Mouse (Mus musculus) E14TG2a.4 (cell line): ENCODE data around the gene Slc25a5.

Experiments used
- H3K27me3 ChIP-seq: 2 replicates; pipeline ENCODE4 v1.6.1; 2014; ENCODE audit warnings: low read length, control low read depth; ENCODE audit not compliant: insufficient read depth
- H3K36me3 ChIP-seq: 2 replicates; pipeline ENCODE4 v1.6.1; 2014; ENCODE audit warnings: low read length, control low read depth; ENCODE audit not compliant: insufficient read depth
- H3K4me1 ChIP-seq: replicated peaks from 2 replicates; pipeline ENCODE4 v1.6.1; 2014; ENCODE audit warnings: low read depth, low read length, control low read depth
- H3K4me3 ChIP-seq: replicated peaks from 2 replicates; pipeline ENCODE4 v1.5.1; 2014; ENCODE audit warnings: mild to moderate bottlenecking, low read length
- H3K9me3 ChIP-seq: 2 replicates; pipeline ENCODE4 v1.6.1; 2014; ENCODE audit warnings: low read length, control low read depth
- CTCF ChIP-seq: conservative IDR thresholded peaks from 2 replicates; pipeline ENCODE4 v1.5.1; 2014; ENCODE audit warnings: low read length
- NANOG ChIP-seq: IDR thresholded peaks from 2 replicates; pipeline ENCODE4 v1.6.1; 2014; ENCODE audit warnings: borderline replicate concordance, low read length, mixed read lengths
- POU5F1 ChIP-seq: IDR thresholded peaks from 2 replicates; pipeline ENCODE4 v1.6.1; 2014; ENCODE audit warnings: low read length, borderline replicate concordance

Slc25a5 gene

GRCm38 (mm10) chrX:36823932-36824711 is 28.7 kb downstream of the Slc25a5 start:
- no peak overlapping the region for H3K4me3 ChIP-seq
- peaks cover 10% of the 10 kb centered on the region; the same call in 1 of the 2 replicates for H3K36me3 ChIP-seq
- TF ChIP-seq POU5F1 (no peak), CTCF (no peak), NANOG (no peak)
- peaks cover 23% of the 10 kb centered on the region for H3K4me1 ChIP-seq
- H3K9me3 ChIP-seq = no peaks in the 10 kb centered on the region
- no peaks in the 10 kb centered on the region for H3K27me3 ChIP-seq

DNA sequence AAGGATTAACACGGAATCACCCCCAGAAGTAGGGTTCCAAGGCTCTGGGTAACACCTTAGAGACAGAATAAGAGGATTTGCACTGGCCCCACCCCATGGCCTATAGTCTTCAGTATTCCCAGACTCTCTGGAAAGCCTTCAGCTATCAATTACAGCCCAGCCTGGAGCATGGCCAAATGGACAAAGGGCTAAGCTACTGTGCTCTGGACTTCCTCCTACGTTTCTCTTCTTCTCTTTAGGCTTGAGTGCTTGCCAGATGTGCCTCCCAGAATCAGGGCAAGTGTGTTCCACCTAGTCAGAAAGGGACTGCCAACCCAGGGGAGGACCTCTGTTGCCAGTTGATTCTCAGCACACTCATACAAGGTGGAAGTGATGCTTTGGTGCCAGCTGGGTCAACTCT is 29.6 kb downstream of the Slc25a5 start:
- Histone ChIP-seq H3K27me3 (no peaks in the 10 kb centered on the region), H3K4me1 (peaks cover 23% of the 10 kb centered on the region), H3K4me3 (no peak overlapping the region), H3K36me3 (peaks cover 10% of the 10 kb centered on the region; the same call in 1 of the 2 replicates), H3K9me3 (no peaks in the 10 kb centered on the region)
- TF ChIP-seq POU5F1 (no peak), NANOG (no peak), CTCF (no peak)

GRCm38 (mm10) chrX:36826873-36827272 is 31.4 kb downstream of the Slc25a5 start:
- Histone ChIP-seq H3K4me3 (no peak overlapping the region), H3K36me3 (peaks cover 10% of the 10 kb centered on the region; the same call in 1 of the 2 replicates)
- no peak for TF ChIP-seq CTCF
- no peak for TF ChIP-seq NANOG
- no peak for TF ChIP-seq POU5F1

GRCm38 (mm10) chrX:36830271-36830670 is 34.8 kb downstream of the Slc25a5 start:
- TF ChIP-seq NANOG (no peak), CTCF (peak; percentile 8; the same call in 1 of the 2 replicates)
- no peak overlapping the region for H3K4me3 ChIP-seq
- H3K27me3 ChIP-seq = no peaks in the 10 kb centered on the region
- H3K4me1 ChIP-seq = peaks cover 49% of the 10 kb centered on the region
- H3K9me3 ChIP-seq = no peaks in the 10 kb centered on the region
- peaks cover 6% of the 10 kb centered on the region; the same call in 1 of the 2 replicates for H3K36me3 ChIP-seq

More at GRCm38 (mm10) chrX:36826873-36827272, 31.4 kb downstream of the Slc25a5 start:
- no peaks in the 10 kb centered on the region for H3K27me3 ChIP-seq
- H3K4me1 ChIP-seq = peaks cover 39% of the 10 kb centered on the region
- H3K9me3 ChIP-seq = no peaks in the 10 kb centered on the region

DNA sequence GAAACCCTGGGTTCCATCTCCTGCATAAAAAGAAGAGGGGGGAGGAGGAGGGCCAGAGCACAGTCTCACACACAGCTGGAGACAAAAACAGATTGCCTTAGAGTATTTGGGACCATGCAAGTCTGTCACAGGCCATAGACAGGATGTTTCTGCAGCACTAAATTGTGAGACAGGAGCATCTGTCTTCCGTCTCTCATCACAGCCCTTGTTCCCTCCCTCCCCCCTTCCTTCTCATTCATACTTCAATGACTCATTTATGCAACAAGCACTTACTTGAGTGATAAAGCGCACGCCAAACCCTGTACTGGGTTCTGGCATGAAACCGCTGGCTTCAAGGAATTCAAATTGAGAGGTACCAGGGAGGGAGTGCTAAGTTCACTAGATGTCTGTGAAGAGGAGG is 36.2 kb downstream of the Slc25a5 start:
- Histone ChIP-seq H3K36me3 (peaks cover 6% of the 10 kb centered on the region; the same call in 1 of the 2 replicates), H3K9me3 (no peaks in the 10 kb centered on the region), H3K4me1 (peaks cover 60% of the 10 kb centered on the region), H3K4me3 (no peak overlapping the region), H3K27me3 (no peaks in the 10 kb centered on the region)
- TF ChIP-seq POU5F1 (no peak), NANOG (no peak), CTCF (no peak)

DNA sequence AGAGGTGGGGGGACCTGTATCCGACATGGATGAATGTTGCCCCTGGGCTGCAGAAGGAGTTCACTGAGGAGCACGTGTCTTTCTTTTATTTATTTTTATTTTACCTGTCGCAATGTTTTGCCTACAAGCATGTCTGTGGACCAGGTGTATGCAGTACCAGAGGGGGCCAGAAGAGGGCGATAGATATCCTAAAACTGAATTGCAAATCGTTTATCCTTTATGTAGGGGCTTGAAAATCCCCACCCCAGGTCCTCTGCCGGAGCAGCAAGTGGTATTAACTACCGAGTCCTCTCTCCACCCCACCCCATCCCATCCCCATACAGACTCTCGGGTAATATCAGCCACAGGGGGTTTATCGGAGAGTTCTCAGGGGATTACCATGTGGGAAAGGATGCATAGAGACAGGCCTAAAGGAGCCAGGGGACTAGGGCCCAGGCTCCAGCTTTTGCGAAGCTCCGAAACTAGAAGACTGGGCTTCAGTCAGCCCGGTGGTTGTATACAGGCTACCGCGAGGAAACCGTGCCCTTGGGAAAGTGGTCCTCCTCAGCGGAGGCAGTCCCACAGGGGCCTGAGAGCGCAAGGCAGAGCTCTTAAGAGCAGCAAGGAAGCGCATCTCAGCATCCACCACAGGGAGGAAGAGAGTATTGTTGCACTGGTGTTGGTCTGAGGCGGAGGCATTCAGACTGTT is 38.1 kb downstream of the Slc25a5 start:
- Histone ChIP-seq H3K4me1 (peaks cover 74% of the 10 kb centered on the region), H3K4me3 (peak overlapping the region; percentile 63), H3K9me3 (no peaks in the 10 kb centered on the region), H3K27me3 (no peaks in the 10 kb centered on the region), H3K36me3 (no peaks in the 10 kb centered on the region; the same call in 1 of the 2 replicates)
- no peak for TF ChIP-seq NANOG
- TF ChIP-seq CTCF = peak; percentile 69

DNA sequence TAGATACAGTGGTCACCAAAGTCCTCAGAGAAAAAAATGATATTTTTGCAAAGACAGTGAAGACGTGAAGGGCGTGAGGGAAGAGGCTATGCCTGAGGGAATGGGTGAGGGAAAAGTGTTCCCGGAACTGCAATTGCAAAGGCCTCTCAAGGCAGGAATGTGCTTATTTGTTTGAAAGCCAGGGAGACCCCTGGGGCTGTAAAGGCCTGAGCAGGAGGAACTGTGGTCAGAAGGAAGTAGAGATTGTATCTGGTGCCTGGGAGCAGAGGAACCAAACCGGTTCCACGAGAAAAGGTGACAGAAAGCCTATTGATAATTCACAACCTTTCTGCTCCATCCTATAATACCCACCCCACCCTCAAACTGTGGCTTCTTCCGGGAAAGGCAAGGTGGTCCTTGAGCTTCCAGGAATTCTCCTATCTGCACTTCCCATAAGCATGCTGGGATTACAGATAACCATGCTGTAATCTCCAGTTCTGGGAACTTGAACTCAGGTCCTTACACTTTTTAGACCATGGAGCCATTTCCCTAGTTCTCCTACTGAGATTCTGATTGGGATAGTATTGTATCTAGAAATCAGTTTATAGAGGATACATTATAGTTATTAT is 41.7 kb downstream of the Slc25a5 start:
- peak; percentile 36; the same call in 1 of the 2 replicates for TF ChIP-seq NANOG
- TF ChIP-seq CTCF = no peak
- peaks cover 75% of the 10 kb centered on the region for H3K4me1 ChIP-seq
- no peaks in the 10 kb centered on the region for H3K9me3 ChIP-seq
- H3K36me3 ChIP-seq = peaks cover 3% of the 10 kb centered on the region; the same call in 1 of the 2 replicates
- no peaks in the 10 kb centered on the region for H3K27me3 ChIP-seq
- no peak overlapping the region for H3K4me3 ChIP-seq

GRCm38 (mm10) chrX:36839391-36839790 is 43.9 kb downstream of the Slc25a5 start:
- H3K36me3 ChIP-seq = peaks cover 3% of the 10 kb centered on the region; the same call in 1 of the 2 replicates
- H3K9me3 ChIP-seq = no peaks in the 10 kb centered on the region
- H3K4me1 ChIP-seq = peaks cover 63% of the 10 kb centered on the region
- no peak for TF ChIP-seq NANOG
- no peak for TF ChIP-seq CTCF
- TF ChIP-seq POU5F1 = no peak
- H3K27me3 ChIP-seq = no peaks in the 10 kb centered on the region
- H3K4me3 ChIP-seq = no peak overlapping the region
